In genomic region chr7:88575073-88575472, GRCm38 (mm10) we compare ENCODE assay signal across 15 mouse cellular contexts.
"Had no signal": no experiment of that assay in that cellular context is flagged by ENCODE, and none has a peak within 500 bp of the region (broad histone marks: within the 10 kb centered on the region; RNA-seq: fewer than 3 reads in every experiment).

No protein-coding gene starts in this region.

- DNase-seq: liver, postnatal 0 days; lung, adult 2 months; lung, postnatal 14 days; lung, postnatal 36 days; midbrain, embryonic 14.5 days; retina, postnatal 1 day; right cerebral cortex, adult 18-20 months; right cerebral cortex, postnatal 25 days; right cerebral cortex, postnatal 4 days; spleen, adult 18-20 months; thymus, adult 18-20 months; thymus, postnatal 14 days; thymus, postnatal 36 days had no signal

- ATAC-seq: liver, postnatal 0 days; lung, postnatal 0 days; midbrain, embryonic 16.5 days had no signal
